Mouse (Mus musculus) lung, postnatal 25 days (tissue): ENCODE measurements around the gene Ubp1.
"Not testable (repeated sequence)": the region's sequence is repeated elsewhere in the genome, so short reads cannot be mapped to it uniquely, and the experiment has no call there.

ENCODE experiments used
- DNase-seq: peaks from one replicate; pipeline ENCODE4 v3.0.0; 2022; ENCODE audit warnings: low spot score

Gene Ubp1

DNA sequence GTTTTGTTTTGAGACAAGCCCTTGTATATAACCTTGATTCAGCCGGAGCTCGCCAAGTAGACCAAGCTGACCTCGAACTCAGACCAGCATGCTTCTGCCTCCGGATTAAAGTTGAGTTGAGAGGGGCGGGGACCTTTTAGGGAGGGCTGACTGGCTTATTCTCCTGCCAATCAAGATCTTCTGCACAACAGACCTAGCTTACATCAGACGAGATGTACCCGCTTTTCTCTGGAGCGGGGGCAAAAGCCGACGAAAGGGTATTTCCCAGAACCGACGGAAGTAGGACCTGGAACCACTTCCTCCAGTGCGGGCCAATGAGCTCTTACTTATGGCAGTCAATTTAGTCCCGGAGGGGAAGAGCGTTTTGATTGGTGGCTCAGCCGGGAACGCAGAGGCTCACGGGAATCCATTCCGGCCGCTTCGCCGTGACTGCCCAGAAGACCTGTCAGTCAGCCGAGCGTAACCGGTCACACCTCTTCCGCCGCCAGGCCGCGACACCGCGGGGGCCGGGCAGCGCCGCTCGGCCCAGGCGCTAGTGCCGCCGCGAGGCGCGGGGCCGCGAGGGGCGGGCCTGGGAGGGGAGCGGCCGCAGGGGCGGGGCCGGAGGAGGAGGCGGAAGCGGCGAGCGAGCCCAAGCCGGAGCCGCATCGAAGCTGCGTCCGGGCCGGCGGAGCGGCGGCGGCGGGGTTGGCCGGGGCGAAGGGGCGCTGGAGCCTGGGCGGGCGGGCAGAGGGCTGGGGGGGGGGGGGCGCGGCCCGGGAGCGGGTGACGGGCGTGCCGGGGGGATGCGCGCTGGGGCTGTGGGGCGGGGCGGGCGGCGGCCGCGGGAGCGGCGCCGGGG, at the start of gene Ubp1:
Gene Ubp1 (plus strand): TSS at position 401 of the 841 bp plus-strand sequence.
- DNase-seq: peak; percentile 98

DNA sequence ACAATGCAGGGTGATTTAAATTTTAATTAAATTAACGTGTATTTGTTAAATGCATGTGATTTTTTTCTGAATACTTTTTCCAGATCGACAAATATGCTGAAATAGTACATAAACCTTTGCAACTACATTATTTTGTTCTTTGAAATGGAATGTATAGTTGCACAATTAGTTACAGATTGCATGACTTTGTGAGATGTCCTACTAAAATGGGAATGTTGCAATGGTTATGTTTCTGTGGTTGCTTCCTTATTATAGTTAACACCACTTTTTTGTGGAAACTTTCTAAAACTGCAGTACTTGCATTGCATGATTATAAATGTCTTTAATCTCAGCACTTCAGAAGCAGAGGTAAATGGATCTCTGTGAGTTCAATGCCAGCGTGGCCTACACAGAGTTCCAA, 35.8 kb upstream of the Ubp1 start:
- DNase-seq: no peak

DNA sequence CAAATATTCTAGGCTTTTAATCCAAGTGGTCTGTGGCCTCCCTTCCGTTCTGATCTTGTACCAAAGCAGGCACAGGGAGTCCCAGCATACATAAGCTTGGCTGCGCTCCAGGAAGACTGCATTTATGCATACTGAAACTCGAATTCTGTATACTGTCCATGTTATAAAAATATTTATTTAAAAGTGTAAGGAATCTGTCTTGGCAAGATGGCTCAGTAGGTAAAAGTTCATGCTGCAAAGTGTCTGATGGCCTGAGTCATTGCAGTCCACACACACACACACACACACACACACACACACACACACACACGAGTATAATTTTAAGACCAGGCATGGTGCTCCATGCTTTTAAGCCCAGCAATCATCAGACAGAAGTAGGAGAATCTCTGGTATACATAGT, 27.6 kb upstream of the Ubp1 start:
- no peak for DNase-seq

DNA sequence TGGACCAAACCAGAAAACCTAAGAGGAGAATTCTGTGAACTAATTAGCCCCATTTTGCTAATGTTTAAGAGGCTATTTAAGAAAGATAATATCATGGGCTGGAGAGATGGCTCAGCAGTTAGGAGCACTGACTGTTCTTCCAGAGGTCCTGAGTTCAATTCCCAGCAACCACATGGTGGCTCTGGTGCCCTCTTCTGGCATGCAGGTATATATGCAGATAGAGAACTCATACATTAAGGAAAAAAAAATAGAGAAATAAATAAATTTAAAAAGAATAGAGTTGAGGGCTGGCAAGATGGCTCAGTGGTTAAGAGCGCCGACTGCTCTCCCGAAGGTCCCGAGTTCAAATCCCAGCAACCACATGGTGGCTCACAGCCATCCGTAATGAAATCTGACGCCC, 26.4 kb upstream of the Ubp1 start:
- not testable (repeated sequence) for DNase-seq

DNA sequence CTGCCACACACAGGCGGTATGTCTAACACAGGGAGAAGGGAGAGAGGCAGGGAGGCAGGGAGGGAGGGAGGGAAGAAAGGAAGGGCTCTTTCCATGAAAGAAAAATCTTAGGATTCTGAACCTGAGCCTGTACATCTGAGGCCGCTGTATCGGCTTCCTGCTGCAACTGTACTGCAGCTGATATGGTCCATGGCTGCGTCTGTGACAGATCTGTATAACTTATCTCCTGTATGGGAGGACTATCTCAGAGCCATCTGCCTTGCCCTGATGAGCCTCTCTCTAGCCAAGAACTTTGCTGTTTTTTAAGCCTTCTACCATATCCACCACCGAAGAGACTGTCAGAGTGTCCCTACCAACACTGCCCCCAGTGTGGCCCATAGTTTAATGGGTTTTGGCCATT, 14.9 kb upstream of the Ubp1 start:
- DNase-seq: no peak

DNA sequence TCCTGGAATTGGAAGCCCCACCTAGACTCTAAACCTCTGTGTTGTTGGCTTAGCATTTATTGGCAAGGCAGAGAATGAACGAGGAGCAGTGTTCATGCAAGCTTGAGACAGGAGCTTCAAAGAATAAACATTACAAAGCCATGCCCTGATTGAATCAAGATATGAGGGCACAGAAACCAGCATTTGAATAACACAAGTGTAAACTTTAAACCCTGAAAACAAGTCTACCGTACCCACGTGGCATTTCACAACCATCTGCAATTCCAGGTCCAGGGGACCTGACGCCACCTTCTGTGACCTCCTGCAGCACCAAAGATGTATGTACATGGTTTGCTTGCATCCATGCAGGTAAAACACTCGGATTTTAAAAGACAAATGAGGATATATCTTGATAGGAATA, 8.1 kb upstream of the Ubp1 start:
- DNase-seq: no peak

DNA sequence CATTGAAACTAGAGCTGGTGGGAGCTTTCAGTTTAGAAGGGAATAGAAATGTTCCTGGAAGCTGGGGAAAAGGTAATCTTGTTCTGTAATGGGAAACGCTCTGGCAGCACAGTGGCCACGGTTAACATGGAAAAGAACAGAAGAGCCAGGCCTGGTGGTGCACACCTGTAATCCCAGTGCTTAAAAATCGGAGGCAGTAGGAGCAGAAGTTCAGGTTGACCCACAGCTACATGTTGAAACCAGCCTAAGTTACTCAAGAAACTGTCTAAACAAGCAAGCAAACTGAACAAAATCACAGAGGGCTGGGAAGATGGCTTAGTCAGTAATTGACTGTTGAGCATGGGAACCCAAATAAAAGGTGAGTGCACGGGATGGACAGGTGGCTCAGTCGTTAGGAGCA, 5.9 kb upstream of the Ubp1 start:
- no peak for DNase-seq

DNA sequence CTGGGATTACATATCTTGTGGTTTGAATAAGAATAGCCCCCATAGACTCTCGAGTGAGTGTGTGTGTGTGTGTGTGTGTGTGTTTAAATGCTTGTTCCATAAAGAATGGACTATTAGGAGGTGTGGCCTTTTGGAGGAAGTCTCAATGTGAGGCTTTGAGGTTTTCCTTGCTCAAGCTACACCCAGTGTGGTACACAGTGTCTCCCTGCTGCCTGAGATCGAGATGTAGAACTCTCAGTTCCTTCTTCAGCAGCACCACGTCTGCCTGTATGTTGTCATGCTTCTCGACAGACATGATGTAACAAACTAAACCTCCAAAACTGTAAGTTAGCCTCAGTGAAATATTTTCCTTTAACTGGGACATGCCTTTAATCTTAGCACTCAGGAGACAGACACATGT, 2.1 kb upstream of the Ubp1 start:
- DNase-seq: peak; percentile 59

DNA sequence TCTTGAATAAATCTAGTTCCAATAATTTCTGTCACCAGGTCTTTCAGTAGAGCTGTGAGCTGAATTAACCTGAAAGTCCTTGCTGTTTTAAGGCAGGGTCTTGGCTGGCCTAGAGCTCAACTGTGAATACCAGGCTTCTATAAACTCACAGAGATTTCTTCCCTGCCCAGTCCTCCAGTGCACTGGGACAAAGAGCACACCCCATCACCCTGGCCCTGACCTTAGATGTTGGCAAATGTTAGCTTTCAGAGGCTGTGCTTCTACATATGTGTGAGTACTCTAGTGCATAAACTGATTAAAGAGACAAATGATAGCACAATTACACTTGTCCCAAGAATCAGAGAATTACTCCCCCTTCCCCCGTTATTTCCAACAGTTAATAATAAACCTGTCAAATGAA, 1.1 kb upstream of the Ubp1 start:
- DNase-seq: no peak

DNA sequence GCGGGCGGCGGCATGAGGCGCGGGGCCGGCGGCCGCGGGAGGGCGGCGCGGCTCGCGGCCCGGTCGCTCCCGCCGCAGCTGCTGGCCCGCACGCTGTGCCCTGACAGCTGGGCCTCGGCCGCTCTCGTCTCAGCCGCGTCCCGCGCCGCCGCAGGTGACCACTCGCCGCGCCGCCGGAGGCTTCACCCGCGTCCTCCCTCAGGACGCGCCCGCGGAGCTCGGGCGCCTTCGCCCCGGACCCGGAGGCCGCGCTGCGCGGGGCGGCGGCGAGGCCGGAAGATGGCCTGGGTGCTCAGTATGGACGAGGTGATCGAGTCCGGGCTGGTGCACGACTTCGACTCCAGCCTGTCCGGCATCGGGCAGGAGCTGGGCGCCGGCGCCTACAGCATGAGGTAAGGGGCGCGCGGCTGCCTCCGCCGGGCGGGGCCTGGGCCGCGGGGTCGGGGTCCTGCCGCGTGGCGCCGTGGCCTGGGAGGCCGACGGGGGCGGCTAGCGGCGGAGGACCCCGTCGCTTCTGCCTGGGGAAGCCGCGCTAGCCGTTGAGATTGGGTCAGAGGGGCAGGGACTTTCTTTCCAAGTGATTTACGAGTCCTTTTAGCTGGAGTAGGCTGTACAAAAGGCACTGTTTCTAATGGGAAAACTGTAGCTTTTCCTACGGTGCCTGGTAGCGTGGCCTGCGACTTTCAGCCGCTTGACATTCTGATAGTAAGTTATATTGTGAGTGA, 803 bp downstream of the Ubp1 start:
- no peak for DNase-seq

DNA sequence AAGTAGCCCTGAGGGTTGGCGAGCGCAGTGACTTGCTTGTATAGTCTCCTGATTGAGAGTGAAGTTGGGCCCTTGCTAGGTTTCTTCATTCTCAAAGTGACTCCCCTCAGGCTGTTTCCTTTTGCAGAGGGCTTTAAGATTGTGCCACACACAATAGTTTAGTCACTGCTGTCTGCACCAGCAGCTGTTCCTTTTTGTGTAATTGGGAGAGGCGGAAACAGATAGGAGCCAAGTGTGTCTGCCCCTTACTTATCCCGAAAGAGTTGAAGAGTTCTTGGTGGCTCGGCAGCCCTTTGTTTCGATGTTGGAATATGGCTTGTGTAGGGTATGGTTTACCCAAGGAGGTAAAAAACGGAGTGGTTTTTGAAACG, 1.4 kb downstream of the Ubp1 start:
- DNase-seq: no peak

DNA sequence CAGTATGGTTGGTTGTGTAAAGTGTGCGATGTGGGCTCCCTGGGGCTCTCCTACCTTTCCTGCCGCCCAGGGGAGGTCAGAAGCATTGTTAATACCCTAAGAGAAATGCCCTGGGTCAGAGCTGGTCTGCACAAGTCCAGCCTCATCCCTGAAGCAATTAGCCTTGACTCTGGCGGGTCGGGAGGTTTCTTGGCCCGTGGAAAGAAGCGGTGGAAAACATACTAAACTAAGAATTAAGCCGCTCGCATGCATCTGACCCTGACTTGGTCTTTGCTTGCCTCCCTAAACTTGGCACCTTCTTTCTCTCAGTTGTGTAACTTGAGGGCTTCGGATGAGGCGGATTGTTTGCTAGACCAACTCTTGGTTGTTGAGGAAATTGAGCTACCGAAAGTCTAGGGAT, 1.8 kb downstream of the Ubp1 start:
- no peak for DNase-seq

DNA sequence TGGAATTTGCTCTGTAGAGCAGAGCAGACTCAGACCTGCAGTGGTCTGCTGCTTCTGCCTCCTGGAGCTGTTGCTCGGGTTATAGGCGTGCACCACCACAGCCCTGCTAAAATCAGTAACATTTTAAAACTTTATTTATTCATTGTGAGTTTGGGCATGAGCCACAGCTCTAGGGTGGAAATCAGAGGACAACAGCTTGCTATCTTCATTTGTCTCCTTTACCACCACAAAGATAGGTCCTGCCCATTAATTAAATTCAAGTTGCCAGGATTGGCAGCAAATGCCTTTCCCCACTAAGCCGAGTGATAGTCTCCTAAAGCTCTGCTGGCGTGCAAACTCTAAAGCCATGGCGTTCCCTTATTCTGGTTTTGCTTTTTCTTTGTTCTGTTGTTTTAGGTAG, 4.9 kb downstream of the Ubp1 start:
- DNase-seq: no peak

DNA sequence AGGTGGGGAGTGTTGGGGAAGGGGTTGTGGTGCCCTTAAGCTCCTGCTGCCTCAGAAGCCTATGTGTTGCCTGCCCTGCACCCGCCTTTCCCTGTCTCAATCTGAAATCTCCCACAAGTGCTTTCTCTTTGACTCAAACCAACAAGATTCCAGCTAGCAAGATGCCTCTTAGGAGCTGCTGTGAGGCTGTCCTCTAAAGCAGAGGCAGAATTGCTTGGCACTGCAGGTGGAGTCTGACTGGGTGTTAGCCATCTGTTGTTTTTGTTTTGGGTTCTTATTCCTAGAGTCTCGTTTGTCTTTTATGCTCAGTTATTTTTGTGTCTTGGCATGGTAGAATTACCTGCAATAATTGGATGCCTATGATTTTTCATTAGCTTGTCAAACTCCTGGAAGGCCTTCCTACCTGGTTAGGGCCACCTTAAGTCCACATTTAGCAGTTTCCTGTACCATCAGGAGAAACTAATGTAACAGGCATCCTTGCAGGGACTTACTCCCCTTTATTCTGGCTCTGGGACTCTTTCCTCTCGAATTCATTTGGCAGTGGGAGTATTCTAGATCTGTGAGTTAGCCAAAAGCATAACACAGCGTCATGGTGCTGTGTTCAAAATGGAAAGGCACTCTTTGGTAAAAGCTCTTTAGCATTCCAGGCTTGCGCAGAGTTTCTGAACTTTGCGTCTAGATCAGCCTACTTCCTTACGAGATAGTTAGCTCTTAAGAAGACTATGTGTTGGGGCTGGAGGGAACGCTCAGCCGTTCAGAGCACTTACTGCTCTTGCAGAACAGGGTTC, 8.5 kb downstream of the Ubp1 start:
- no peak for DNase-seq

DNA sequence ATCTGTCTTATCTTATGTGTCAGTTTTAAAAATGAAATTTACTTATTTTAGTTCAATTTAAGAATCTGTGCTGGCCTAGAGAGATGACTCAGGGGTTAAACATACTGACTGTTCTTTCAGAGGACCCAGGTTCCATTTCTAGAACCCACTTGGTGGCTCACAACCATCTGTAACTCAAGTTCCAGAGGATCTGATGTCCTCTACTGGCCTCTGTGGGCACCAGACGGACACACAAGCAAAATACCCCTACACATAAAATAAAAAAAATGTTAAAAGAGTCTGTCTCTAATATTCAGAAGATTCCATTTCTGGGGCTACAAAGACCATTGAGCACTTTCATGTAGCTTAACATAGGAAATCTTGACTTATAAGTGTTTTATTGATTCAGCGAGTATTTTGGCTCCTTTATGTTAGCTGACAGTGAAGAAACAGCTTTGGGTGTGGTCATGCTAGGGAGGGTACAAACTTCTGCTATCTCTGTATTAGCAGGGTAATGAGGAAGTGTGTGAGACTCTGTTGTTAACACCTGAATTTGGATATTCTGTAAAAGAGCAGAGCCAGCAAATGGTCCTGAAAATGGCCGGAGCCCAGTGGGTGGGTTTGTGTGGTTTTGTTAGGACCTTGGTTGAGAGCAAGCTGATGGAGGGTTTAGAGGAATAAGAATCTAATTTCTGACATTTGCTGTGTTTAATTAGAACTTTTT, 10.5 kb downstream of the Ubp1 start:
- DNase-seq: no peak

DNA sequence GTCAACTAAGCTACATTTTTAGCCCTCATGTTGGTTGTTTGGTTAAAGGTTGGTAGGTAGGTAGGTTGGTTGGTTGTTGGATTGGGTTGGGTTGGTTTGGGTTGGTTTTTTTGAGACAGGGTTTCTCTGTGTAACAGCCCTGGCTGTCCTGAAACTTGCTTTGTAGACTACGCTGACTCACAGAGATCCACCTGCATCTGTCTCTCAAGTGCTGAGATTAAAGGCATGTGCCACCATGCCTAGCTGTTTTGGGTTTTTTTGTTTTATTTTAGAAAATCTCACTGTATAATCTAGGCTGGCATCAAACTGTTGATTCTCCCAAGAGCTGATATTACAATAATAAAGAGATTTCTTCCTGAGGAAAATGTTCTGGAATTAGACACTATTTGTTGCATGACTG, 12.6 kb downstream of the Ubp1 start:
- no peak for DNase-seq

DNA sequence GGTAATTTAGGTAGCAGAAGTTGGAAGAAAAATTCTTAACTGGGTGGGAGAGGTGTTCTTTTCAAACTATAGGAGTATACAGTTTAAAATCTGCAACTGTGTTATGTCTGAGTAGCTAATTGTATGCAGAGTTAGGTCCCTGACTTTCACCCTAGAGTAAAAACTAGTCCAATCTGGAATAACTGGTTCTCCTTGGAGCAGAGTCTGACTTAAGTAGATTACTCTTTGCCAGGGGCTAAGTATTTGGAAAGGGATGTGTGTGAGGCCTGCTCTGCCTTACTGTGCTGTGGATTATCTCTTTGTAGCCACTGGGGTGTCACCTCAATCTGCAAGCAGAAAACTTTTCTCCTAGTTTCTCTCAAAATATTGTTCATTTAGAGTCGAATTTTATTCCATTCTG, 16.5 kb downstream of the Ubp1 start:
- no peak for DNase-seq

DNA sequence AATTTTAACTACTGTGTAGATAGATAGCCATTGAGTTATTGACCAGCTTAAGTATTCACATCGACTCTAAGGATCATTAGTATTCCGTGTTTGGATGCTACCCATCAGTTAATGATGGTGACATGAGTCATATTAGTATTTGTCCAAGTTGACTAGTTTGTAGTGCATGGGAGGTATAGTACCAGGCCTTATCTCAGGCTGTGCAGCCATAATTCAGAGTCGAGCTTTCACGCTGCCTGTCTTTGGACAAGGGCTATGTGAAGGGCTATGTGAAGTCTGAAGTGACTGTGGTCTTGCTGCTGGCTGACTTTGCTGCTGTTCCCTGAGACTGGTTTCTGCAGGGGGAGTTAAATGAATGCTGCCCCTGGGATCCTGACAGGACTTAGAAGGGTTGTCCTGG, 27.0 kb downstream of the Ubp1 start:
- no peak for DNase-seq

DNA sequence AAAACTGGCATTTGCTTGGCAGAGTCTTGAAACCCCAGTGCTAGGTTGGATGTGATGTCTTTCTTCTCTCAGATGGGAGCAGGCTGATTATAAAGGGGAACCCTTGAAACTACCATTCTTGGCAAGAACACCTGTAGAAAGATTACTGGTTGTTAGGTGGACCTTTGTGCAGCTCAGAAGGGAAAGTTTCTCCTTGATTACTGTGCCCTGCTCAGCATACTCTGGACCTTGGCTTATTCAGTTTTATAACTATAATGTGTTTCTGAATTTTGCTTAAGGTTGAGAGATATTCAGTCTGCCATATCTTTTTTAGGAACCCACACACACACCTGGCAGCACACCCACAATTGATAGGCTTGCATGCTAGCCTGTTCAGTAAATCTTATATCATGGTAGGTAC, 33.0 kb downstream of the Ubp1 start:
- no peak for DNase-seq

DNA sequence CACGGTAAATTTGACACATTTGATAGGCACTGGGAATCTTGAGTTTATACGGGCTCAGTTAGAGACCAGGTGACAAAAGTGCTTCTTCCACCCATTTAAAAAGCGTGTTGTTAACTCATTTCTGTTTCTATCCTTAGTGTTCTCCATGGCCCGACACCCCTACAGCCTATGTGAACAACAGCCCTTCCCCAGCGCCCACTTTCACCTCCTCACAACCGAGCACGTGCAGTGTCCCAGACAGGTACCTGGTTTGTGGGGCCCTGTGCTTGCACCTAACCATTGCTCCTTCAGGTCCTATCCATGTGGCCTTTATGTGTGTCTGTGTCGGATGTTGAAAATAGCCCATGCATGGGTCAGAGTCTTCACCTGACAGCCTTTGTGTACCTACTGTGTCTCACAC, 33.7 kb downstream of the Ubp1 start:
- no peak for DNase-seq

DNA sequence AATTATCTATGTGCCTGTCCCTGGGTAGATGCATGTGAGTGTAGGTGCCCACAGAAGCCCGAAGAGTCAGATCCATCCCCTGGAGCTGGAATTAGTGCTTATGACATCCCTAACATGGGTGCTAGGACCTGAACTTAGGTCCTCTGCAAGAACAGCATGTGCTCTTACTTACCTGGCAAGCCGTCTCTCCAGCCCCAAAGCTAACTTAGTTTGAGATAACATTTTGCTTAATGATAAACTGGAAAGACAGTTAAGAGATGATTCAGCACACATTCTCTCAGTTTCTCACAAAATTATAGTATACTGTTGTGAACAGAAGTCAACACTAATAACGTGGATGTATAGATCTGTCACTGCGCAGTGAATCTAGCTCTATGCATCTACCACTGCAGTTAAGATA, 36.1 kb downstream of the Ubp1 start:
- DNase-seq: no peak

DNA sequence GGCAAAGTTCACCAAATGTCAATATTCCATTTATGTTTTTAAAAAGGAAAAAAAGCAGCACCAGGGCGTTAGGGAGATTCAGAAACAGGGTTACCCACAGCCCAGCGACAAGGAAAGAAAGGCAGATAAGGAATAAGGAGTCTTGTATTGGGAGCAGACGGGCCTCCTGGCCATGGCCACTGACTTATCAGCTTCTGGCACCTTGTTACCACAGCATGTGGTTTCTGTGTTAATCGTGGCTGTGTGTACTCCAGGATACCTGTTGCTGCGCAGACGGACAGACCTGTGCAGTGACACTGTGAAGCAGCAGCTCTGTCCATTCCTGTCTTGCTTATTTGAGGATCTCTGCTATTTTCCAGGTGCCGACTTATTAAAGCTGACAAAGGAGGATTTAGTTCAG, 38.2 kb downstream of the Ubp1 start:
- no peak for DNase-seq
